Mouse (Mus musculus) left cerebral cortex, adult 2 months (tissue): ENCODE data around the gene 1700001L19Rik. TPM values are rescaled to one million over a fixed set of nuclear protein-coding genes. Genes with fewer than 3 reads are reported as not detected.
"Not testable (repeated sequence)": the region's sequence is repeated elsewhere in the genome, so short reads cannot be mapped to it uniquely, and the experiment has no call there.

Experiments used
- DNase-seq, 2 experiments: peaks; one replicate each; pipeline ENCODE4 v3.0.0; 2021 to 2022; ENCODE audit warnings: low spot score in 2 of 2, mixed read lengths in 1 of 2; ENCODE audit errors: extremely low spot score in 1 of 2
- H3K27ac ChIP-seq: fragments of 200-600 bp; 2 replicates; pipeline ENCODE4 v1.8.1; 2022
- H3K4me3 ChIP-seq: fragments of 200-600 bp; 2 replicates; pipeline ENCODE4 v1.8.1; 2022
- CTCF ChIP-seq: fragments of 200-600 bp; IDR thresholded peaks from 2 replicates; pipeline ENCODE4 v1.8.1; 2022; ENCODE audit warnings: antibody characterized with exemption, mild to moderate bottlenecking, moderate library complexity
- intact Hi-C: fragments of 180-260 bp; cut with DNase I; formaldehyde crosslinking; loops from one replicate; pipeline ENCODE4 v1.15.1; 2025
- long read RNA-seq, 2 experiments: library from polyadenylated mRNA; stranded (forward); transcript quantifications; one replicate each; pipeline ENCODE4 v2.0.0; 2021; ENCODE audit warnings: borderline mapping rate in 2 of 2
- total RNA-seq, 2 experiments: library from RNA; stranded (reverse); gene quantifications; 2 replicates each; pipeline ENCODE4 v1.2.3; 2021

Gene 1700001L19Rik
- total RNA-seq: 10 to 100 TPM; 19.9 to 22.0 TPM
- long read RNA-seq, experiment 1, transcript 1700001L19Rik-201 (3 exons, 1,826 nt): major isoform, 8 of 9 reads
- long read RNA-seq, experiment 1, partial matches to known transcripts: 1 of 9 reads
- long read RNA-seq, experiment 1, other reads (novel, unspliced or antisense): 0 of 9 reads
- long read RNA-seq, experiment 2, partial matches to known transcripts: 0 of 4 reads
- long read RNA-seq, experiment 2, other reads (novel, unspliced or antisense): 0 of 4 reads

- Histone ChIP-seq H3K27ac (peak within 1 kb of the TSS; percentile 75), H3K4me3 (peak within 1 kb of the TSS; percentile 56)
- intact Hi-C loops: loop anchor here (10.0 kb wide), 1 partner anchor 1008 kb away; no protein-coding TSS in a partner anchor
- no peak for TF ChIP-seq CTCF
- DNase-seq: peak; percentile 48 to 57
Observed at GRCm38 (mm10) chr13:68597199-68597598, at the start of gene 1700001L19Rik. TSS of gene 1700001L19Rik (plus strand) at chr13:68597421.

- intact Hi-C loops: loop anchor here (5.0 to 10.0 kb wide), 2 partner anchors 179 to 686 kb away; no protein-coding TSS in a partner anchor
- peak; percentile 33 for TF ChIP-seq CTCF
- peak in 1 of 2 experiments; percentile 44 for DNase-seq
- not testable (repeated sequence) for H3K4me3 ChIP-seq, H3K27ac ChIP-seq
Observed at GRCm38 (mm10) chr13:68553391-68553790, 43.8 kb upstream of the 1700001L19Rik start.

- DNase-seq: no peak
- Histone ChIP-seq H3K4me3 (no peak overlapping the region), H3K27ac (no peak overlapping the region)
- no peak for TF ChIP-seq CTCF
- intact Hi-C loops: loop anchor here (5.0 kb wide), 1 partner anchor 1301 kb away; no protein-coding TSS in a partner anchor
Observed at GRCm38 (mm10) chr13:68568110-68568509, 29.1 kb upstream of the 1700001L19Rik start.

GRCm38 (mm10) chr13:68568548-68568947 lies 28.7 kb upstream of the 1700001L19Rik start:
- Histone ChIP-seq H3K4me3 (no peak overlapping the region), H3K27ac (no peak overlapping the region)
- intact Hi-C loops: loop anchor here (5.0 kb wide), 1 partner anchor 1301 kb away; no protein-coding TSS in a partner anchor
- no peak for DNase-seq
- TF ChIP-seq CTCF: no peak

- no peak overlapping the region for H3K27ac ChIP-seq
- intact Hi-C loops: loop anchor here (5.0 kb wide), 1 partner anchor 1302 kb away; no protein-coding TSS in a partner anchor
Observed at GRCm38 (mm10) chr13:68569589-68570336, 27.5 kb upstream of the 1700001L19Rik start.

GRCm38 (mm10) chr13:68572247-68572646 lies 25.0 kb upstream of the 1700001L19Rik start:
- DNase-seq: no peak
- TF ChIP-seq CTCF: no peak
- intact Hi-C loops: no loop called here

More at GRCm38 (mm10) chr13:68569589-68570336, 27.5 kb upstream of the 1700001L19Rik start:
- TF ChIP-seq CTCF: peak; percentile 95
- peak; percentile 70 to 72 for DNase-seq
- no peak overlapping the region for H3K4me3 ChIP-seq

GRCm38 (mm10) chr13:68572966-68573913 lies 24.0 kb upstream of the 1700001L19Rik start:
- intact Hi-C loops: no loop called here
- DNase-seq: no peak
- Histone ChIP-seq H3K4me3 (no peak overlapping the region), H3K27ac (no peak overlapping the region)
- no peak for TF ChIP-seq CTCF

More at GRCm38 (mm10) chr13:68572247-68572646, 25.0 kb upstream of the 1700001L19Rik start:
- no peak overlapping the region for H3K27ac ChIP-seq
- no peak overlapping the region for H3K4me3 ChIP-seq

- TF ChIP-seq CTCF: no peak
- no peak for DNase-seq
- H3K27ac ChIP-seq: no peak overlapping the region
- intact Hi-C loops: no loop called here
- H3K4me3 ChIP-seq: no peak overlapping the region
Observed at GRCm38 (mm10) chr13:68574398-68574797, 22.8 kb upstream of the 1700001L19Rik start.

- intact Hi-C loops: no loop called here
- Histone ChIP-seq H3K4me3 (no peak overlapping the region), H3K27ac (no peak overlapping the region)
- TF ChIP-seq CTCF: no peak
- no peak for DNase-seq
Observed at GRCm38 (mm10) chr13:68577945-68578344, 19.3 kb upstream of the 1700001L19Rik start.

- H3K27ac ChIP-seq: peak overlapping the region; percentile 80
- no peak for DNase-seq
- peak overlapping the region; percentile 77 for H3K4me3 ChIP-seq
- no peak; the same call in 1 of the 2 replicates for TF ChIP-seq CTCF
- intact Hi-C loops: no loop called here
Observed at GRCm38 (mm10) chr13:68581086-68581740, 16.0 kb upstream of the 1700001L19Rik start.
